Mouse (Mus musculus) right cerebral cortex, adult 2 months (tissue): ENCODE data around the gene Adprh.
A peak's percentile ranks its signal among the peaks of the same experiment; 100 is the strongest.
"Not testable (repeated sequence)": the region's sequence is repeated elsewhere in the genome, so short reads cannot be mapped to it uniquely, and the experiment has no call there.

Source experiments
- DNase-seq, 2 experiments: peaks; one replicate each; pipeline ENCODE4 v3.0.0; 2021 to 2022; ENCODE audit warnings: low spot score in 2 of 2

Gene Adprh

GRCm38 (mm10) chr16:38452442-38453202 lies at the start of gene Adprh:
Adprh (minus strand) TSS chr16:38452703.
- DNase-seq, result peak; percentile 87 to 89

DNA sequence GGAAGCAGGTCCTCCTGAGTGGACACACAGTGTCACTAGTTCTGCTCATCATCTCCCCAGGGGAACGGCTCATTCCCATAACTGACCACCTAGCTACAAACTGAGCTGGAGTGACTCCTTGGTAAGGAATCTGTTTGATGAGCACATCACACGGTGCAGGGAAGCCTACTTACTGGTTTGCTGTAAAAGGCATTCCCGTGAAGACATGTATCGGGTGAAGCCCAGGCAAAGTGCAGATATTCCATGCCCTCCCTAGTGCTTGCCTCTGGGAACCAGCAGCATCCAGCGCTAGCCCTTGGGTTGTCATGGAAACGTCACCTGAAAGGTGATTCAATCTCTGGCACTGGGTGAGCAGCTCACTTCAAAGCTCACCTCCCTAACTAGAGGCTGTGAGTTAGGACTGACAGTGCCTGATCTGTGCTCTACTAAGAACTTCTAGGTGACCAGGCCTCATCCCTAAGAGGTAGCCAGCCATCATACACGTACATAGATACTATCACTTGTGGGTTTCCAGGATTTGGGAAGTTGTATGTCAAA lies 44.2 kb upstream of the Adprh start:
- DNase-seq, result no peak

GRCm38 (mm10) chr16:38493890-38494289 lies 41.4 kb upstream of the Adprh start:
- DNase-seq, result no peak

DNA sequence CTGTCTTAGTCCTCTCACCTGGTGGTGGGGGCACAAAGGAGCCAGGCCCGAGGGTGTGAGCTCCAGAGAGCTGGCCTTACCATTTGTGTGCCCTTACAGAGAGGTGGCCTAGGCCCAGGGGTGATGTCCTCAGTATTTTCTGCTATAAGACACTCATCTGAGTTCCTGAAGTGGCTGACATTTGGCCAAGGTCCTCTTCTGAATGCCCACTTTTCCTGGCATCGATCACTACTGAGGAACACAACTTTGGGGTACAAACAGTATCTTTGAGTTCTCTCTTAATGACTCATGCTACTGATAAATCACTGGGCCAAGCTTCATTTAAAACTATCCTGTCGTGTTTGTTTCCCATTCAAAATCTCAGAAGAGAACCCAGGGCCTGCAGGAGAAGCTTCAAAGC lies 40.0 kb upstream of the Adprh start:
- no peak for DNase-seq

DNA sequence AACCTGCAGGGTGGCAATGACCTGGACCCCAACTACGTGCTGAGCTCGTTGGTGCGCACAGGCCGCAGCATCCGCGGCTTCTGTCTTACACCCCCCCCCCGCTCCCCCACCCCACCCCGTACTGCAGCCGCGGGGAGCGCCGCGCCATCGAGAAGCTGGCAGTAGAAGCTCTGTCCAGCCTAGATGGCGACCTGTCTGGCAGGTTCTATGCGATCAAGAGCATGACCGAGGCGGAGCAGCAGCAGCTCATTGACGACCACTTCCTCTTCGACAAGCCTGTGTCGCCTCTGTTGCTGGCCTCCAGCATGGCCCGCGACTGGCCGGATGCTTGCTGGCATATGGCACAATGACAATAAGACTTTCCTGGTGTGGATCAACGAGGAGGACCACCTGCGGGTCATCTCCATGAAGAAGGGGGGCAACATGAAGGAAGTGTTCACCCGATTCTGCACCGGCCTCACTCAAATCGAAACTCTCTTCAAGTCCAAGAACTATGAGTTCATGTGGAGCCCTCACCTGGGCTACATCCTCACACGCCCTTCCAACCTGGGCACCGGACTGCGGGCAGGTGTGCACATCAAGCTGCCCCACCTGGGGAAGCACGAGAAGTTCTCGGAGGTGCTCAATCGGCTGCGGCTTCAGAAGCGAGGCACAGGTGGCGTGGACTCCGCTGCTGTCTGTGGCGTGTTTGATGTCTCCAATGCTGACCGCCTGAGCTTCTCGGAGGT lies 31.2 kb upstream of the Adprh start:
- no peak for DNase-seq

GRCm38 (mm10) chr16:38482780-38483562 lies 30.5 kb upstream of the Adprh start:
- no peak for DNase-seq

GRCm38 (mm10) chr16:38481327-38481726 lies 28.8 kb upstream of the Adprh start:
- DNase-seq, result no peak

GRCm38 (mm10) chr16:38478296-38478695 lies 25.8 kb upstream of the Adprh start:
- no peak for DNase-seq

DNA sequence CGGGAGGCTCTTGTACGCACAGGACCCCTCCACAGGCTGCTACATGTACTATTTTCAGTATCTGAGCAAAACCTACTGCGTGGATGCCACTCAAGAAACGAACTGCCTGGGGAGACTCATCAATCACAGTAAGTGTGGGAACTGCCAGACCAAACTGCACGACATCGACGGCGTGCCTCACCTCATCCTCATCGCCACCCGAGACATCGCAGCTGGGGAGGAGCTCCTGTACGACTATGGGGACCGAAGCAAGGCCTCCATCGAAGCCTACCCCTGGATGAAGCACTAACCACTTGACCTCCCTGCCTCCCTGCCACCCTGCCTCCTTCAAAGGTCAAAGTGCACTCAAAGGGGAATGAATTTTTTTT lies 24.7 kb upstream of the Adprh start:
- not testable (repeated sequence) for DNase-seq

DNA sequence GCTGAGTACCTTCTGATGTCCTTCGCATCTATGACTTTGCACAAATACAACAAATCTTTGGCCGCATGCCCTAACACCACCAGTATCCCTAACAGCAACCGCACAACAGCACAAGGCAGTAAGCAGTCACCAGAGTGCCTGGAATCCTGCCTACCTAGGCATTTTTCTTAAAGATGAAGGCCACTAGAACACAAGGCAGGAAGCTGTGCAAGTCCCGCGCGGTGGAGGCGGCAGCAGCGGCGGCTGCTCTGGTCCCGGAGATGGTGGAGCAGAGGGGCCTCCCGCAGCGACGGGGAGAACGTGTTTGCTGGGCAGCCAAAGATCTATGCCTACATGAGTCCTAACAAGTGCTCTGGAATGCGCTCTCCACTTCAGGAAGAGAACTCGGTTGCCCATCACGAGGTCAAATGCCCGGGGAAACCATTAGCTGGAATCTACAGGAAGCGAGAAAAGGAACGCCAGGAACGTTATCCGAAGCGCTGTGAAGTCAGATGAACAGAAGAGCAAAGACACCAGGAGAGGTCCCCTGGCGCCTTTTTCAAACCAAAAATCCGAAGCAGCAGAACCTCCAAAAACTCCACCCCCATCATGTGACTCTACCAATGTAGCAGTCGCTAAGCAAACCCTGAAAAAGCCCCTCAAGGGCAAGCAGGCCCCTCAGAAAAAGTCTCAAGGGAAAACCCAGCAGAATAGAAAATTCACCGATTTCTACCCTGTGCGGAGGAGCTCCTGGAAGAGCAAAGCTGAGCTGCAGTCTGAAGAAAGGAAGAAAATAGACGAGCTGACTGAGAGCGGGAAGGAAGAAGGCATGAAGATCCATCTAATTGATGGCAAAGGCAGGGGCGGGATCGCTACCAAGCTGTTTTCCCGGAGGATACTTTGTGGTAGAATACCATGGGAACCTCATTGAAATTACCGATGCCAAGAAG lies 24.1 kb upstream of the Adprh start:
- peak; percentile 31 to 58 for DNase-seq

GRCm38 (mm10) chr16:38475681-38476311 lies 23.3 kb upstream of the Adprh start:
- no peak for DNase-seq

DNA sequence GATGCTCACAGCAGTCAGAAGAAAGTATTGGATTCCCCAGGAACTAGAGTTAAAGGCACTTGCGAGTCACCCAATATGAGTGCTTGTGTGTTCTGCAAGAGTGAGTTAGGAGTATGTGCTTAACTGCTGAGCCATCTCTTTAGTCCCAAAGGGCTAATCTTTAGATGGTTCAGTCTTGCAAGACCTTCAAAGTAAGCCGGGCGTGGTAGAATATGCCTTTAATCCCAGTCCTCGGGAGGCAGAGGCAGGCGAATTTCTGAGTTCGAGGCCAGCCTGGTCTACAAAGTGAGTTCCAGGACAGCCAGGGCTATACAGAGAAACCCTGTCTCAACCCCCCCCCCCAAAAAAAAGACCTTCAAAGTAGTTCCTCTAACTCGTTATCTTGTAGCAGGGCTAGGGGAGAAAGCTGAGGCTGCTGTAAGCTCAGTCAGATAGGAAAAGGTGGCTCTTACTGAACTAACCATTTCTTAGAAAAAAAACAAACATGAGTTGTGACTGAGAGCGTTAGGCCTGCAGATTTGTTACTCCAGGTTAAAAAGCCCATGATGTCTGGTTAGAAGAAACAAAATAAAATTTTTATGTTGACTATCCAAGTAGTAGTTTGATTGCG lies 22.3 kb upstream of the Adprh start:
- DNase-seq, result no peak

- no peak for DNase-seq
These were observed 21.2 kb upstream of the Adprh start for GRCm38 (mm10) chr16:38473661-38474060.

- DNase-seq, result no peak
These were observed 20.0 kb upstream of the Adprh start for GRCm38 (mm10) chr16:38472507-38472873.

- no peak for DNase-seq
These were observed 19.4 kb upstream of the Adprh start for GRCm38 (mm10) chr16:38471697-38472506.

DNA sequence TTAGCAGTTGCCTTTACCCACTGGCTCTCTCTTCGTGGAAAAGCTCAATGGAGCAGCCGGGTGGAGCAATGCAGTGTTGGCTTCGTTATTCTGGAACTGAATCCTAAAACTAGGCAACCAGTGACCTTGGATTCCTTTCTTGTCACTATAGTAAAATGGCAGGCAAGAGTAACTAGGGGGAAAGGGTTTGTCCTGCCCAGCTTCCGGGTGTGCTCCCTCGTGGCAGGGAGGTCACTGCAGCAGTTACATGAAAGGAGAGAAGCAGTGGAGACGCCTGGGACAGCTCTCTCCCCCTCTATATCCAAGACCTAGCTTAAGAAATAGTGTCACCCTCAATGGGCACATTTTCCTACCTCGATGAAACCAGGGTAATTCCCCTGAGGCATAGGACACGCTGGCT lies 16.9 kb upstream of the Adprh start:
- no peak for DNase-seq

- no peak for DNase-seq
These were observed 16.2 kb upstream of the Adprh start for GRCm38 (mm10) chr16:38468706-38469018.

- DNase-seq, result no peak
These were observed 15.6 kb upstream of the Adprh start for GRCm38 (mm10) chr16:38467917-38468705.
